Mouse (Mus musculus) layer of hippocampus, adult 8-10 months (tissue): ENCODE data around the gene Dmac2. TPM values are rescaled to one million over a fixed set of nuclear protein-coding genes. Genes with fewer than 3 reads are reported as not detected.

ENCODE experiments used
- DNase-seq, 2 experiments: peaks; one replicate each; pipeline ENCODE4 v3.0.0; 2022; ENCODE audit warnings: low spot score in 2 of 2
- total RNA-seq, 4 experiments: library from RNA; stranded (reverse); gene quantifications; 2 replicates each; pipeline ENCODE4 v1.2.4; 2022

The Dmac2 gene
- total RNA-seq, 4 experiments from 2014 or later: 49.8 to 61.0 (median 52.2) TPM

- DNase-seq: no peak
Observed at GRCm38 (mm10) chr7:25649839-25650238, 30.6 kb downstream of the Dmac2 start.

- DNase-seq: no peak
Observed at GRCm38 (mm10) chr7:25651281-25651680, 32.1 kb downstream of the Dmac2 start.

GRCm38 (mm10) chr7:25652244-25652759, 33.1 kb downstream of the Dmac2 start:
- DNase-seq: no peak

GRCm38 (mm10) chr7:25655601-25656428, 36.6 kb downstream of the Dmac2 start:
- DNase-seq: no peak

- no peak for DNase-seq
Observed at GRCm38 (mm10) chr7:25657785-25658184, 38.6 kb downstream of the Dmac2 start.

GRCm38 (mm10) chr7:25658657-25659472, 39.7 kb downstream of the Dmac2 start, which contains the start of the genes Bckdha and Exosc5:
Gene Bckdha, minus strand, starts transcription at chr7:25658981.
Gene Exosc5, plus strand, starts transcription at chr7:25659164.
- peak; percentile 99 for DNase-seq

- DNase-seq: no peak
Observed at GRCm38 (mm10) chr7:25666381-25666780, 47.2 kb downstream of the Dmac2 start.

- DNase-seq: no peak
Observed at GRCm38 (mm10) chr7:25669158-25669557, 49.9 kb downstream of the Dmac2 start.

- no peak for DNase-seq
Observed at GRCm38 (mm10) chr7:25669631-25670030, 50.4 kb downstream of the Dmac2 start.

GRCm38 (mm10) chr7:25670096-25670495, 50.9 kb downstream of the Dmac2 start:
- no peak for DNase-seq

GRCm38 (mm10) chr7:25671686-25672085, 52.5 kb downstream of the Dmac2 start:
- no peak for DNase-seq

GRCm38 (mm10) chr7:25672442-25672841, 53.2 kb downstream of the Dmac2 start:
- DNase-seq: no peak

GRCm38 (mm10) chr7:25674297-25674696, 55.1 kb downstream of the Dmac2 start:
- DNase-seq: no peak

GRCm38 (mm10) chr7:25674719-25675300, 55.6 kb downstream of the Dmac2 start, which contains the start of gene Tmem91:
Gene Tmem91, minus strand, starts transcription at chr7:25675166.
- DNase-seq: no peak

Other genes with a start within 250 kb of the Dmac2 start
- under 1 TPM in 1 of 4 experiments, not detected in 3; 0.73 TPM for gene Cnfn, start 249.7 kb upstream of the Dmac2 start, total RNA-seq
- gene Lipe, start 220.7 kb upstream of the Dmac2 start, total RNA-seq: 10 to 100 TPM in 1 of 4 experiments, 1 to 10 TPM in 3; 7.1 to 10.3 (median 9.0) TPM
- not detected for gene Cxcl17, start 206.5 kb upstream of the Dmac2 start, total RNA-seq
- gene Ceacam1, start 141.8 kb upstream of the Dmac2 start, total RNA-seq: 1 to 10 TPM; 2.3 to 5.1 (median 2.8) TPM
- gene Ceacam2, start 79.6 kb upstream of the Dmac2 start, total RNA-seq: 1 to 10 TPM in 1 of 4 experiments, under 1 TPM in 3; 0.27 to 1.1 (median 0.37) TPM
- not detected for gene Erich4, start 3.5 kb upstream of the Dmac2 start, total RNA-seq
- gene B3gnt8, start 7.2 kb downstream of the Dmac2 start, total RNA-seq: 1 to 10 TPM in 3 of 4 experiments, under 1 TPM in 1; 0.66 to 2.0 (median 1.7) TPM
- 10 to 100 TPM; 34.4 to 42.3 (median 39.3) TPM for gene Bckdha, start 39.6 kb downstream of the Dmac2 start, total RNA-seq
- 10 to 100 TPM; 23.1 to 32.2 (median 27.5) TPM for gene Exosc5, start 39.8 kb downstream of the Dmac2 start, total RNA-seq
- 10 to 100 TPM; 10.8 to 16.2 (median 15.1) TPM for gene Tmem91, start 55.8 kb downstream of the Dmac2 start, total RNA-seq
- 10 to 100 TPM; 21.0 to 23.9 (median 21.8) TPM for gene B9d2, start 61.4 kb downstream of the Dmac2 start, total RNA-seq
- gene Tgfb1, start 67.6 kb downstream of the Dmac2 start, total RNA-seq: 10 to 100 TPM in 2 of 4 experiments, 1 to 10 TPM in 2; 7.2 to 26.4 (median 15.7) TPM
- 10 to 100 TPM; 60.6 to 64.6 (median 62.8) TPM for gene Ccdc97, start 99.7 kb downstream of the Dmac2 start, total RNA-seq
- 100 to 1,000 TPM in 3 of 4 experiments, 10 to 100 TPM in 1; 99.7 to 117 (median 108) TPM for gene Hnrnpul1, start 135.3 kb downstream of the Dmac2 start, total RNA-seq
- 10 to 100 TPM; 40.7 to 75.5 (median 58.6) TPM for gene Axl, start 169.3 kb downstream of the Dmac2 start, total RNA-seq
- gene Cyp2s1, start 197.5 kb downstream of the Dmac2 start, total RNA-seq: 1 to 10 TPM; 1.6 to 3.4 (median 2.4) TPM